Mouse (Mus musculus) embryonic stem cell, embryonic (primary cell): ENCODE data around the gene Cfap69.

Source experiments
- CTCF ChIA-PET, 4 experiments: fragments of 300-600 bp in 2 of 4; fragments of 350-600 bp in 2 of 4; sonication (Branson Sonifier 250); formaldehyde crosslinking; loops; one replicate each; lab custom pipeline; 2022; ENCODE audit warnings: inconsistent platforms in 2 of 4; lab: Charles Lee
- POLR2A ChIA-PET, 4 experiments: fragments of 300-600 bp in 2 of 4; fragments of 350-600 bp in 2 of 4; sonication (Branson Sonifier 250); formaldehyde crosslinking; loops; one replicate each; lab custom pipeline; 2022; ENCODE audit warnings: antibody characterized with exemption in 4 of 4, inconsistent platforms in 1 of 4; lab: Charles Lee

The Cfap69 gene

GRCm38 (mm10) chr5:5559798-5560197 lies 104.2 kb downstream of the Cfap69 start:
- POLR2A ChIA-PET: interaction anchor here (0.7 to 2.9 kb wide), 32 partner anchors 9 to 802 kb away, joined by 3 to 18 read pairs (median 4); partner anchors contain the start of genes Steap1 (in 2 of the 4), Fzd1 (in 1 of the 4), Gm8773 (in 1 of the 4) and Steap2 (in 1 of the 4)
- CTCF ChIA-PET: interaction anchor here in 2 of 4 experiments (0.6 to 1.8 kb wide), 3 partner anchors 51 to 1297 kb away, joined by 3 to 6 read pairs (median 3); partner anchors contain the start of gene Steap1 (in 1 of the 2)

GRCm38 (mm10) chr5:5559079-5559740 lies 104.8 kb downstream of the Cfap69 start, which contains the start of gene Gtpbp10:
Gene Gtpbp10, minus strand, starts transcription at chr5:5559538.
- CTCF ChIA-PET: interaction anchor here in 2 of 4 experiments (0.6 to 1.8 kb wide), 5 partner anchors 29 to 1296 kb away, joined by 3 to 6 read pairs (median 3); partner anchors contain the start of gene Steap1 (in 1 of the 2)
- POLR2A ChIA-PET: interaction anchor here (0.7 to 2.9 kb wide), 33 partner anchors 9 to 801 kb away, joined by 3 to 18 read pairs (median 4); partner anchors contain the start of genes Steap1 (in 2 of the 4), Cfap69 (in 1 of the 4), Fzd1 (in 1 of the 4) and Gm8773 (in 1 of the 4)

- ChIA-PET CTCF (no interaction called here), POLR2A (no interaction called here)
Measured at GRCm38 (mm10) chr5:5551110-5551509, 112.9 kb downstream of the Cfap69 start.

GRCm38 (mm10) chr5:5540385-5540784 lies 123.7 kb downstream of the Cfap69 start:
- ChIA-PET POLR2A (interaction anchor here in 3 of 4 experiments (1.2 to 1.6 kb wide), 3 partner anchors 12 to 19 kb away, joined by 3 to 4 read pairs (median 4); partner anchors contain the start of gene Gtpbp10 (in 2 of the 3)), CTCF (interaction anchor here in 1 of 4 experiments (0.6 kb wide), 1 partner anchor 48 kb away, joined by 3 read pairs; no protein-coding TSS in a partner anchor)

GRCm38 (mm10) chr5:5539771-5540170 lies 124.3 kb downstream of the Cfap69 start:
- ChIA-PET CTCF (no interaction called here), POLR2A (interaction anchor here in 3 of 4 experiments (1.2 to 1.6 kb wide), 3 partner anchors 13 to 19 kb away, joined by 3 to 4 read pairs (median 4); partner anchors contain the start of gene Gtpbp10 (in 2 of the 3))

- ChIA-PET POLR2A (interaction anchor here in 2 of 4 experiments (0.7 to 1.8 kb wide), 2 partner anchors 23 to 212 kb away, joined by 3 to 5 read pairs; partner anchors contain the start of gene Gtpbp10 (in 1 of the 2)), CTCF (interaction anchor here in 1 of 4 experiments (0.6 kb wide), 1 partner anchor 288 kb away, joined by 4 read pairs; no protein-coding TSS in a partner anchor)
Measured at GRCm38 (mm10) chr5:5536131-5536530, 127.9 kb downstream of the Cfap69 start.

- ChIA-PET CTCF (no interaction called here), POLR2A (no interaction called here)
Measured at GRCm38 (mm10) chr5:5533656-5534420, 130.2 kb downstream of the Cfap69 start.
